Mouse (Mus musculus): ENCODE results near the gene Kdm6b. TPM values are rescaled to one million over a fixed set of nuclear protein-coding genes. Genes with fewer than 3 reads are reported as not detected.

Gene Kdm6b
- total RNA-seq, 2 experiments from 2014 or later = 19.9 to 23.9 TPM

GRCm38 (mm10) chr11:69372056-69372779 is 41.3 kb downstream of the Kdm6b start:
- intact Hi-C loops (cut with DNase I) = no loop called here

GRCm38 (mm10) chr11:69371601-69372000 is 41.9 kb downstream of the Kdm6b start:
- DNase-seq (ENCODE audit: low spot score in 2 of 2) = peak in 1 of 2 experiments; percentile 18
- intact Hi-C loops (cut with DNase I) = no loop called here

More at GRCm38 (mm10) chr11:69372056-69372779, 41.3 kb downstream of the Kdm6b start:
- DNase-seq (ENCODE audit: low spot score in 2 of 2) = peak; percentile 53 to 61

- DNase-seq (ENCODE audit: low spot score in 2 of 2) = no peak
- intact Hi-C loops (cut with DNase I) = no loop called here
These were observed 42.7 kb downstream of the Kdm6b start for GRCm38 (mm10) chr11:69370817-69371215.

GRCm38 (mm10) chr11:69369990-69370816 is 43.3 kb downstream of the Kdm6b start:
- intact Hi-C loops (cut with DNase I) = loop anchor here (5.0 kb wide), 2 partner anchors 48 to 273 kb away; partner anchors contain the start of genes Cntrob, Per1 and Trappc1
- DNase-seq (ENCODE audit: low spot score in 2 of 2) = no peak

- no peak for DNase-seq (ENCODE audit: low spot score in 2 of 2)
- intact Hi-C loops (cut with DNase I) = loop anchor here (5.0 kb wide), 2 partner anchors 47 to 272 kb away; partner anchors contain the start of genes Cntrob, Per1 and Trappc1
These were observed 44.1 kb downstream of the Kdm6b start, which contains the start of gene Chd3 for GRCm38 (mm10) chr11:69369215-69369989. Chd3 (minus strand) TSS chr11:69369406.

- DNase-seq (ENCODE audit: low spot score in 2 of 2) = peak; percentile 37 to 51
- intact Hi-C loops (cut with DNase I) = loop anchor here (5.0 kb wide), 2 partner anchors 46 to 271 kb away; partner anchors contain the start of genes Cntrob, Per1 and Trappc1
These were observed 44.9 kb downstream of the Kdm6b start for GRCm38 (mm10) chr11:69368356-69369214.

GRCm38 (mm10) chr11:69367616-69368355 is 45.7 kb downstream of the Kdm6b start:
- intact Hi-C loops (cut with DNase I) = loop anchor here (1.0 to 5.0 kb wide), 4 partner anchors 27 to 270 kb away; partner anchors contain the start of genes Cntrob, Per1, Rnf227 and Trappc1
- DNase-seq (ENCODE audit: low spot score in 2 of 2) = no peak

GRCm38 (mm10) chr11:69366855-69367615 is 46.4 kb downstream of the Kdm6b start:
- intact Hi-C loops (cut with DNase I) = loop anchor here (1.0 to 5.0 kb wide), 4 partner anchors 26 to 270 kb away; partner anchors contain the start of genes Cntrob, Per1, Rnf227 and Trappc1
- DNase-seq (ENCODE audit: low spot score in 2 of 2) = peak in 1 of 2 experiments; percentile 37

- intact Hi-C loops (cut with DNase I) = loop anchor here (2.0 to 5.0 kb wide), 3 partner anchors 26 to 269 kb away; partner anchors contain the start of genes Cntrob, Per1, Rnf227 and Trappc1
These were observed 47.2 kb downstream of the Kdm6b start for GRCm38 (mm10) chr11:69366157-69366854.

GRCm38 (mm10) chr11:69365722-69366121 is 47.8 kb downstream of the Kdm6b start:
- no peak for DNase-seq (ENCODE audit: low spot score in 2 of 2)
- intact Hi-C loops (cut with DNase I) = loop anchor here (2.0 to 5.0 kb wide), 3 partner anchors 25 to 268 kb away; partner anchors contain the start of genes Cntrob, Per1, Rnf227 and Trappc1

More at GRCm38 (mm10) chr11:69366157-69366854, 47.2 kb downstream of the Kdm6b start:
- DNase-seq (ENCODE audit: low spot score in 2 of 2) = peak; percentile 93 to 96

GRCm38 (mm10) chr11:69364910-69365309 is 48.6 kb downstream of the Kdm6b start:
- peak; percentile 89 to 90 for DNase-seq (ENCODE audit: low spot score in 2 of 2)
- intact Hi-C loops (cut with DNase I) = loop anchor here (5.0 kb wide), 2 partner anchors 43 to 268 kb away; partner anchors contain the start of genes Cntrob, Per1 and Trappc1

- intact Hi-C loops (cut with DNase I) = no loop called here
These were observed 49.1 kb downstream of the Kdm6b start for GRCm38 (mm10) chr11:69364376-69364775.

GRCm38 (mm10) chr11:69362479-69362878 is 51.0 kb downstream of the Kdm6b start:
- no peak for DNase-seq (ENCODE audit: low spot score in 2 of 2)
- intact Hi-C loops (cut with DNase I) = no loop called here

More at GRCm38 (mm10) chr11:69364376-69364775, 49.1 kb downstream of the Kdm6b start:
- no peak for DNase-seq (ENCODE audit: low spot score in 2 of 2)

GRCm38 (mm10) chr11:69362021-69362420 is 51.5 kb downstream of the Kdm6b start:
- intact Hi-C loops (cut with DNase I) = no loop called here
- no peak for DNase-seq (ENCODE audit: low spot score in 2 of 2)

GRCm38 (mm10) chr11:69357690-69358089 is 55.8 kb downstream of the Kdm6b start:
- intact Hi-C loops (cut with DNase I) = no loop called here
- DNase-seq (ENCODE audit: low spot score in 2 of 2) = no peak

GRCm38 (mm10) chr11:69356544-69356943 is 56.9 kb downstream of the Kdm6b start:
- intact Hi-C loops (cut with DNase I) = no loop called here
- no peak for DNase-seq (ENCODE audit: low spot score in 2 of 2)
